Mouse (Mus musculus): ENCODE data around the gene Fam162a. TPM values are rescaled to one million over a fixed set of nuclear protein-coding genes. Genes with fewer than 3 reads are reported as not detected.
"Not testable (repeated sequence)": the region's sequence is repeated elsewhere in the genome, so short reads cannot be mapped to it uniquely, and the experiment has no call there.

Fam162a gene
- polyA plus RNA-seq (2015; fragmentation: Nextera tagmentation; extraction: Ambion mirVana): 230 and 278 TPM in 2 replicates

GRCm38 (mm10) chr16:36071450-36072379 lies at the start of gene Fam162a, which contains the start of gene Ccdc58:
Gene Fam162a (minus strand): TSS chr16:36071594.
Gene Ccdc58 (plus strand): TSS chr16:36071685.
- peak; percentile 92 for DNase-seq (ENCODE audit: low spot score)

- not testable (repeated sequence) for DNase-seq (ENCODE audit: low spot score)
These were observed 44.4 kb upstream of the Fam162a start for GRCm38 (mm10) chr16:36115751-36116150.

DNA sequence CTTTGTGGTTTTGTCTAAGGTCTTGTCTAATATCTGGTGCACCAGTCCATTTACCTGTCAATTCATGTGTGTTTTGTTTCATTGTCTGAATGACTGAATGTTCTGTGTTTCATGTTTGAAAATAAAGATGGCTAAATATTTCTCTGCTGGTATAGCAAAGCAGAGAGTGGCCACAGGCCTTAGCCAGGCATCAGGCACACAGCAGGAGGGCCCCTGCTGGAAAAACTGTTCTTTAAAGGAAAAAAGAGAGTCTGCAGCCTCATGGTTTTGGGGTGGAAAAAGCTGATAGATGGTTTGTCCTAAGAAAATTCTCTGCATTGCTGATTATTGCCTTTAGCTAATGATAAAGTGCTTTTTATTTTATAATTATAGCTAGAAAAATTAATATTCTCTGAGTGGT lies 40.1 kb upstream of the Fam162a start:
- not testable (repeated sequence) for DNase-seq (ENCODE audit: low spot score)

DNA sequence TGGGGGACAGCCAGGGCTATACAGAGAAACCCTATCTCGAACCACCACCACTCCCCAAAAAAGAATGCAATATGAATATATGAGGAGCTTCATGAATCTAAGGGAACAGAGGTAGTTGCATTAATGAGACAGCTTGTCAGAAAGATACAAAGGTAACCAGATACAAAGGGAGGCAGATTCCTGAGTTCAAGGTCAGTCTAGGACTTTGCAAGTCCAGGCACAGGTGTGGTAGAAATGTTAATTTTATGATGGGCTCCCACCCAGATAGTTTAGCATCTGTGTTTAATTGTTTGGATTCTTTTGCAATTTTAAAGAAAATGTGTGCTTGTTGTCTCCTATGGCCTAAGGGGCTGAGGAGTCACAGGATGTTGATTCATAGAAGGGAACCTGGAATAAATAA lies 30.8 kb upstream of the Fam162a start:
- no peak for DNase-seq (ENCODE audit: low spot score)

GRCm38 (mm10) chr16:36101526-36101925 lies 30.1 kb upstream of the Fam162a start:
- no peak for DNase-seq (ENCODE audit: low spot score)

DNA sequence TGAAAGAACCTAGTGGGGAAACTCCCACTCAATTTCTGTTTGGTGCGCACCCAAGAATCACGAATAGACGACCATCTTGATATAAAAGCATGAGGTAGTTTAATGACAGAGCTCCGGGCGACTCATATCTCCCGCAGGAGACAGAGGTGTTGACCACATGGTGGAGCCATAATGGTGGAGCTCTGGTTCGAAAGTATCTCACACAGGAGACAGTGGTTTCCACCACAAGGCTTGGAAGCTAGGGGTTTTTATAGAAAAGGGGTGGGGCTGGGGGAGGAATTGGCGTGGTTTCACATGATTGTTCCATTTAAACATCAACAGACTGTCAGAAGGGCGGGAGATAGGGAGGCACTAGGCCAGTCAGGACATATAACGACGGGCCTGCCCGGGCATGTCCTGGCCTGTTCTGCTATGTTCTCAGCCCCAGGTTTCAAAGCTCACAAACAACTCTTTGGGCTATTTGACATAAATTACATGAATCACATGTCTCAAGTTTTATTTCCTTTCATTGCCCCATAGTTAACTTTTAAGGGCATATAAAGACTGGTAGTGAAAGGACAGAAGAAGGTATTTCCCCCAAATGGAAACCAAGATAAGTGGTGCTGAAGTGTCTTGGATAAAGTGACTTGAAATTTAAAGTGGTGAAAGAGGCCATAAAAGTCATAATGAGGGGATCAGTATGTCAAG lies 26.6 kb upstream of the Fam162a start:
- not testable (repeated sequence) for DNase-seq (ENCODE audit: low spot score)

- no peak for DNase-seq (ENCODE audit: low spot score)
These were observed 22.7 kb upstream of the Fam162a start for GRCm38 (mm10) chr16:36094079-36094478.

DNA sequence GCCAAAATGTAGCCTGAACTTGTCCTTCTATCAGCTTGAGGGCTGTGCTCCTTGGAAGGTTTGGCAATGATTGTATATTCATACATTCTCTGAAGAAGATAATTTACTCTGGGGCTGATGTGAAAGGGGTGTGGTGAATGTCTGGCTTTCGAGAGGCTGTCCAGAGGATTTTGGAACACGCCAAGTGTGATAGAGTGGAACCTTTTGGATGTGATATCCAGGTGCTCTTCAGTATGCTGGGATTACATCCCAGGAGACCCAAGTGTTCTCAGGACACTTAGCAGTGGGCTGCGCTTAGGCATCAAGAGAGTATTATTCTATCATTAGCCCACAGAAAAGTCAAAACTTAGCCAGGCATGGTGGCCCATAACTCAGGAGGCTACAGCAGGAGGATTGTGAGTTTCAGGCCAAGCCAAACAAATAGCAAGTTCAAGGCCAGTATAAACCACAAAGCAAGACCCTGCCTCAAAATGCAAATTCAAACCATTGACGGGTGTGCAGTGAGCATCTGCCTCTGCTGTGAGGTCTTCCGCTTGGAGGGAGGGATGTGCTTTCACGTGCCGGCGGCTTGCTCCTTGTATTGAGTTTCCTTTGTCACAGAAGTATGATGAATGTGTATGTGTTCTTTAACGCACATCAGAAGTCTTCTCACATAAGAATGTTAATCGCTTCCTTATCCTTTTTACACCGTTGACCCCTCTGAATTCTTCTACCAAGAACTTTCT lies 19.6 kb upstream of the Fam162a start:
- no peak for DNase-seq (ENCODE audit: low spot score)

GRCm38 (mm10) chr16:36089850-36090616 lies 18.6 kb upstream of the Fam162a start:
- no peak for DNase-seq (ENCODE audit: low spot score)

GRCm38 (mm10) chr16:36089065-36089464 lies 17.7 kb upstream of the Fam162a start:
- DNase-seq (ENCODE audit: low spot score): no peak

DNA sequence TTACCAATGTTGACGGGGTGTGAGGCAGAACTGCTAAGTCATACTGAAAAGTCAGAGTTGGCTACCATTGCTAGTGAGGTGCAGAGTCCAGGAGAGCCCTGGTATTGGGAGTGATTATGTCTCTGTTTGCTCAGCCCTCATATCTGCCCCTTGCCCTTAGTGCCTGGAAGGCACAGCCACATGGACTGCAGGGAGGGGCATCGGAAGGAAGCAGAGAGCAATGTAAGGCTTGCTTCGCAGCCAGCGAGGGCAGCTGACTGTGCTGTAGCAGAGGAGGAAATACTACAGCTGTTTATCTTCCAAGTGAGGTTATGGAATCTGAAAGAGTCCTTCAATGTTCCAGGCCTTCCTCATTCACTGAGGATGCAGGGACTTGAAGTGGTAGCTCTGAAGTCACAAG lies 16.5 kb upstream of the Fam162a start:
- no peak for DNase-seq (ENCODE audit: low spot score)

GRCm38 (mm10) chr16:36079916-36080315 lies 8.5 kb upstream of the Fam162a start:
- DNase-seq (ENCODE audit: low spot score): no peak

- no peak for DNase-seq (ENCODE audit: low spot score)
These were observed 3.4 kb upstream of the Fam162a start for GRCm38 (mm10) chr16:36074772-36075171.

GRCm38 (mm10) chr16:36072410-36073011 lies 1.1 kb upstream of the Fam162a start:
- no peak for DNase-seq (ENCODE audit: low spot score)

DNA sequence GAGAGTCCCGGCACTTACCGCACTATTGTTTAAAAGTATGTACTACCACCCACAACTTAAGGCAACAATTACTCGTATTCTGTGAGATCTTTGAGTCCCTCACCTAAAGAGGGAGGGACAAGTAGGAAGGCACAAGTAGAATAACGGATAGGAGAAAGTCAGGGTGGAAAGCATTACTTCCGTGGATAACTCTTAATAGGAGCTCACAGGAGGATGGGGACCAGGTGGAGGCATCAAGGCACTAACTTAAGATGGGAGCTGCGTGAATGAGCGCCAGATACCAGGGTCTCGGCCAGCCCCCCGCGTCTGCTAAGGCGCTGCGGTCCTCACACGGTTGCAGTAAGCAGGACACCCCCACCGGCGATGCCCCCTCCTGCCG lies 334 bp downstream of the Fam162a start:
- DNase-seq (ENCODE audit: low spot score): no peak

- DNase-seq (ENCODE audit: low spot score): no peak
These were observed 1.4 kb downstream of the Fam162a start for GRCm38 (mm10) chr16:36069819-36070575.

- no peak for DNase-seq (ENCODE audit: low spot score)
These were observed 3.0 kb downstream of the Fam162a start for GRCm38 (mm10) chr16:36068356-36068755.

- DNase-seq (ENCODE audit: low spot score): no peak
These were observed 3.7 kb downstream of the Fam162a start for GRCm38 (mm10) chr16:36067694-36068093.

GRCm38 (mm10) chr16:36064904-36065303 lies 6.5 kb downstream of the Fam162a start:
- no peak for DNase-seq (ENCODE audit: low spot score)

- no peak for DNase-seq (ENCODE audit: low spot score)
These were observed 8.1 kb downstream of the Fam162a start for GRCm38 (mm10) chr16:36063315-36063714.

Measured in thymus, postnatal 0 days (tissue).